Mouse (Mus musculus) c-Kit-negative CD71-positive TER-119-positive erythroid progenitor cells, embryonic 14.5 days (primary cell): ENCODE measurements around the gene Dnah3.

Experiments
- DNase-seq: peaks from one replicate; pipeline ENCODE4 v3.0.0-alpha.2; 2013; ENCODE audit warnings: low read depth, low spot score

The Dnah3 gene

DNA sequence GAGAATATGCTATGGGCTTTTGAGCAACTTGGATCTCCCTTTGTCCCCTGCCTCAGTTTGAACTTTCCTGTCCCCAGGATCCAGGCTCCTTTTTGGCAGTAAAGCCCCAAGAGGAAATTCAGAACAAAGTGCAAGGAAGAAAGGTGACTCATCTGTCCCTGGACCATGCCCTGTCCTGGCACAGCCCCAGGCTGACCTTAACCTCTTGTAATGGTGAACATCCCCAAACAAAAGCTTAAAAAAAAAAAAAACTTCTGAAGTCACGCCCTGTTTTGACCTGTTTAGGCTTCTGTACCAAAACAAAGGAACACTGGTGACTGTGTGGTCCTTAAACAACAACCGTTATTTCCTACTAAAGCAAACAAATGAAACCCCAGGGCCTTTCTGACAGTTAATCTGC is 153.5 kb downstream of the Dnah3 start:
- DNase-seq, result no peak

DNA sequence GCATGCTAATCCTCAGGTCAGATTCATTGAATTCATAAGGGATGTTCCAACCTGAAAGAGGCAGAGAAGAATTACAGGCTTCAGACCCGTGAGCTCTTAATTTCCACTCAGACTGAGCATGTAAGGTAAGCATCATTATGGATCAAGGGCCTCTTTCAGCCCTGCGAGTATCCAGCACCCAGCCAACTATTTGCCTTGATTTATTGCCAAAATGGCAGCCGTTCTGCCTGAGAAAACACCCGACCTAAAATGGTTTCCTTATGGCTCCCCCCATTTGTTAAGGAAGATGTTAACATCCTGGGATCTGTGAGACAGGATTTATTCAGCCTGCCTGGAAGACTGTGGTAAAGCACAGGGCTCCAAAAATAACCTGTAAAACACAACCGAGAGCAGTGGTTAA is 158.0 kb downstream of the Dnah3 start:
- DNase-seq, result no peak

DNA sequence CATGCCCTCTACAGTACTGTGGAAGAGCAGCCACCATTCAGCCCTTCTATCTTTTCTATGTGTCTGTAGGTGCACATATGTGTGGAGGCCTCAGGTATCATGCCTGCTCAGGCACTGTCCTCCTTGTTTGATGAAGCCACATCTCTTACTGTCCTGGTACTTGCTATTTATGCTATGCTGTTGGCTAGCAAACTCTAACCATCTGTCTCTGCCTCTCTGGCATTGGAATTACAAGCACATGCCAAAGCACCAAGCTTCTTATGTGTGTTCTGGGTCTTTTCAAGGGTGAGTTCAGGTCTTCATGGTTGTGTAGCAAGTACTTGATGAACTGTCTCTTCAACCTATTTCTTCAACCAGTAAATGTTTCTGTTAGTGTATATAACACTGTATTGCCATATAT is 158.8 kb downstream of the Dnah3 start:
- no peak for DNase-seq

DNA sequence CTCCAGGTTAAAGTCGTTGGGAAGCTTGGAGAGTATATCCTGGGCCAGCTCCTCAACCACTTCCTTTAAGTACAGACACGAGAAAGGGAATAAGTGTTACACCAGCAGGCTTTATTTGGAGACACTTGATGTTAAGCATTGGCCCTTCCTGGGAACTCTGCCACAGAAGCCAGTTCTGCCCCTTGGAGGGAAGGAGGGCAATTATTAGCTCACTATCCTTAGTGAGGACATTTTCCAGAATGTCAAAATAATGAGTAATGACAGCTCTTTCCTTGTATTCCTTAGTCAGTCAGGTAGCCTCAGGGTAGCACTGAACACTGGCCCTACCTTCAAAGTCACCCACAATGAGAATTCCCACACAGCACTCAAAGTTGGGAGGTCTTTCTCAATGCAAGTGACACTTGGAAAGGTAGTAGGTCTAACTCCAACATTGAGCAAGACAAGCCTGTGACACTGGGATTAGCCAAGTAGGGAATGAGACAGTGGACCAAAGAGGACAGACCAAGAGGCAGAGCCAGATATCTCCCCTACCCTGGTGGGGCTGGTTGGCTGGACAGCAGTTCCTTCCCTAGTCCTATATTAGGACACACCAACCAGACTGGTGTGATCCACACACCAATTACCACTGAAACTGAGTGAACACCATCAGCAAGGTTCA is 166.2 kb downstream of the Dnah3 start:
- DNase-seq, result no peak

DNA sequence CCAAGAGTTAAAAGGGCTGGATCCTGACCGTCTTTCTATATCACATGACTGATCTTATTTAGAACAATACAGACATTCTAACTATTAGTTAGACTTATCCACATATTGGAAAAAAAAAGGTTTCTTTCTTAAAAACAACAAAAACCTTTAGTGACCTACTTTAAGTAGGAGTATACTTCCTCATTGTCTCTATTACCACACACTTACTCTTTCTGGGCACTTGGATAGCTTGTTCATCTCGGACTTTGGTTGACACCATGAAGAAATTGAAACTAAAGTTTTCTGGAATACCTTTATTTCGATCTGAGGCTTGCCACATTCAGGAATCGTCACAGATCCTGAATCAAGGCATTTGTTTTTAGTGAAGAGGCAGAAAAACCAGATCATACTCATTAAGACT is 174.0 kb downstream of the Dnah3 start:
- no peak for DNase-seq

DNA sequence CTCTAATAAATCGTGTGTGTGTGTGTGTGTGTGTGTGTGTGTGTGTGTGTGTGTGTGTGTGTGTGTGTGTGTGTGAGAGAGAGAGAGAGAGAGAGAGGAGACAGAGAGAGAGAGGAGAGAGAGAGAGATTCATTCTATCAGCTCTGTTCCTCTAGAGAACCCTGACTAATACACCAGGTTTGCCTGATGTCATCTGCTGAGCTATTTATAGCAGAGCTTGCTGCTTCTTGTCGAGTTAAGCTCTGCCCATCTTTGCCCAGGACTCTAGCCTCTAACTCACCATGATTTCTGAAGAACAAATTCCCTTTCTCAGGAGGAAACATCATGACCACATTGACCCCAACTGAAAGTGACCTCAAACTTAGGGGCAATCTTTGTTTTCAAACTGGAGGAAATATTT is 174.6 kb downstream of the Dnah3 start:
- DNase-seq, result no peak

DNA sequence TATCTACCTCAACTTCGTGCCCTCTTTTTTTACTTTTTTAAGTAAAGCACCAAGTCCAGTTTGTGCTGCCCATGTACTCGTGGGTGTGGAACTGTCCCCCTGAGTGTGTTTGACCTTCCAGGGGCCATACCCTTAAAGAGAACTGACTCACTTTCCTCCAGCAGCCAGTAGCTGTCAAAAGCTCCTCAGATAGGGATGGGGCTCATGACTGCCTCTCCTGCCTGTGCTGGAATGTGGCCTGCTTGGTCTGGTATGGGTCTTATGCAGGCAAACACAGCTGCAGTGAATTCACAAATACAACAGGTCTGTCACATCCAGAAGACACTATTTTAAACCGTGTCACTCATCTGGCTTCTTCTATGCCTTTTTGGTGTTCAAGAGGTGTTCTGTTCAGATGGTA is 183.4 kb downstream of the Dnah3 start:
- DNase-seq, result no peak

DNA sequence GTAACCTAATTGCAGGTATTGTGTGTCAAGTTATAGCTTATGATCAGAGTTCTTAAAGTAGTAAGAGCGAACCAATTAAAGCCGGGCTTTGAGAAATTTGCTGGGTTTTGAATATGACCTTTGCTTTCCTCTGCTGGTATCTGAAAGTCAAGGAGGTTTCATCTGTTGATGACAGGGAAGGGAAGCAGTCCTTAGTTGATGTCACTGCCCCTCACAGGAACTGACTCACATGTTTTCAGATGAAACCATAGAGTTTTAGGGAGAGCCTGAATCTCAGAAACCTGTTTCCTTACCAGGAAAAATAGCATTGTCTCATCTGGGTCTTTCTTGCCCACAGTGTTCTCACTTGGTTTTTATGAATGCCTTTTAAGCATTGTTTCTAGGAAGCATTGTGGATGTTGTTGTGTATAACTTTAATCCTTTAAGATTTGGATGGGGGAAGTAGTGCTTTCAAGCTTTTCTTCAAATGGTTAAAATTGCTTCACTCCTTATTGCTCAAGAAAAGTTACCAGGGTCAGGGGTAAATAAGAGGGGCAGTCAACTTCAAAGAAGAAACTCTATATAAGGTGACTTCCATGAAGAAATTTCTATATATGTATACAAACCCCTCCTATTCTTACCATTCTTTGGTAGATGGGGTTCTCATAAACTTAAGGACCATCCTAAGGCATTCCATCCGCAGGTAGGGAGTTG is 188.4 kb downstream of the Dnah3 start:
- no peak for DNase-seq

DNA sequence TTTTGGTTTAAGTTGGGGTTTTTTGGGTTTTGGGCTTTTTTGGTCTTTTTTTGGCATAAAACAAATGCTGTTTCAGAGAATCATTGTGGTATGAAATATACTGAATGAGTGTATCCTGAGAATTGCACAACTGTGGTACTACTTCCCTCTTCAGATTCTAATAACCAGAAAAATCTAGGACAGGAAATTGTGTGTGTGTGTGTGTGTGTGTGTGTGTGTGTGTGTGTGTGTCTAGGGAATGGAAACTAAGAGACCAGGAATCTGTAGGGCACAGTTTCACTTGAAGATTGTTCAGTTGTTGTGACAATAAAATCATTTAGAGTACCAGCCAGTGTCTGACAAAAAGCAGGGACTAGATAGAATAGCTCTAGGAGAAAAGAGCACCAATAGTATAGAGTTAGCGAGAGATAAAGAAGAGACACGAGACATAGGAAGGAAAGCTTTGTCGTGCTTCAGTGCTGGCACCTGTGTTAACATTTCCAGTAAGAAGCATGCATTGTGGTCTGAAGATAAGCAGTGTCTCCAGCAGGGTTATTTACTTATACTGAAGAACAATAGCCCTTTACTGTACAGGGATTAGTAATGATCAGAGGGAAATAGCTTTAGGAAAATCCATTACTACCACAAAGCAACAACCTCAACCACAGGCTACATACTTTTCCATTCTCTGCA is 195.6 kb downstream of the Dnah3 start:
- DNase-seq, result no peak

DNA sequence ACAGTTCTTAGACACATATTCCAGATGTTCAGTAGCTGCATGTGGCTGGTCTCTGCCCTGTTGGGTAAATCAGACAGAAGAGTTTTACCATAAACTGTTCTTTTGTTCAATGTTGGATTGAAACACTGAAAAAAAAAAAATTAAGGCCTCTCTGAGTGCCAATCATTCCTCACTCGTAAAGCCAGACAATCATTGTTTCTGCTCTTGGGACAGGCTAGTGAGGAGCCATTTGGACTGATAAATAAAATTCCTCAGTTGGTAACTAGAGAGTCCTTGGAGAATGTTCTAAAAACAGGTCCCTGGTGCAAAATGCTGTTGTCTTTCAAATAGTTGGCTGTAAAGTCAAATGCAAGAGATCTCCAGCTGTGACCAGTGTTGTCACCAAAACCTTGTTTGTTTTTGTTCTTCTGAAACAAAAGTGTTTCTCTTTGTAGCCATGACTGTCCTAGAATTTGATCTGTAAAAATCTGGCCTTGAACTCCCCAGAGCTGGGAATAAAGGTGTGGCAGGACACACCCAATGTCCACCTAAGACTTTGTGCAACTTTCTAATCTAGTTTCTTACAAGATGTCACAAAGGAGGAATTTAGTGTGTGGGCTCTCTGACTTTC is 196.7 kb downstream of the Dnah3 start:
- no peak for DNase-seq

DNA sequence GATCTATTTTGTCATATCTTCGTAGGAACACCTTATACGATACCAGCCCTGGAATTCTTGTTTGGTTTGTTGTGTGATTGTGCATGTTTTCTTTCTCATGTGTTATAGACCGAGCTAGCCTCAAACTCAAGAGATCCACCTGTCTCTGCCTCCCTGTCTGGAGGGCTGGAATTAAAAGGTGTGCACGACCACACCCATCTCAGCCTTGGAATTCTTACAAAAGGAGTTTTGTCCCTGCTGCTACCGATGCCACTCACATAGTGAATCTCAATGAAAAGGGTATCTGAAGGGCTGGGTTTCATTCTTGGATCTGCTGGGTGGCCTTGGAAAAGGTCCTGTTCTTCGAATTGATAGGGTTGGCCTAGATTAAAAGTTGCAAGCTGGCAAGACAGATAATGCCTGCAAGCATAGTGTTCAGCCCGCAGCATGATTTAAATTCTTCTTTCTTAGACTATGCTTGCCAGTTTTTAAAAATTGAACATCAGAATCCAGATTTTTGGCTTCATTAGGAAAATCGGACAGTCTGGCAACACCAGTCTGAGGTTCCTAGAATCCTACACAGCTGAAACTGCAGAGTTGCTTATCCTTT is 197.5 kb downstream of the Dnah3 start:
- DNase-seq, result no peak

DNA sequence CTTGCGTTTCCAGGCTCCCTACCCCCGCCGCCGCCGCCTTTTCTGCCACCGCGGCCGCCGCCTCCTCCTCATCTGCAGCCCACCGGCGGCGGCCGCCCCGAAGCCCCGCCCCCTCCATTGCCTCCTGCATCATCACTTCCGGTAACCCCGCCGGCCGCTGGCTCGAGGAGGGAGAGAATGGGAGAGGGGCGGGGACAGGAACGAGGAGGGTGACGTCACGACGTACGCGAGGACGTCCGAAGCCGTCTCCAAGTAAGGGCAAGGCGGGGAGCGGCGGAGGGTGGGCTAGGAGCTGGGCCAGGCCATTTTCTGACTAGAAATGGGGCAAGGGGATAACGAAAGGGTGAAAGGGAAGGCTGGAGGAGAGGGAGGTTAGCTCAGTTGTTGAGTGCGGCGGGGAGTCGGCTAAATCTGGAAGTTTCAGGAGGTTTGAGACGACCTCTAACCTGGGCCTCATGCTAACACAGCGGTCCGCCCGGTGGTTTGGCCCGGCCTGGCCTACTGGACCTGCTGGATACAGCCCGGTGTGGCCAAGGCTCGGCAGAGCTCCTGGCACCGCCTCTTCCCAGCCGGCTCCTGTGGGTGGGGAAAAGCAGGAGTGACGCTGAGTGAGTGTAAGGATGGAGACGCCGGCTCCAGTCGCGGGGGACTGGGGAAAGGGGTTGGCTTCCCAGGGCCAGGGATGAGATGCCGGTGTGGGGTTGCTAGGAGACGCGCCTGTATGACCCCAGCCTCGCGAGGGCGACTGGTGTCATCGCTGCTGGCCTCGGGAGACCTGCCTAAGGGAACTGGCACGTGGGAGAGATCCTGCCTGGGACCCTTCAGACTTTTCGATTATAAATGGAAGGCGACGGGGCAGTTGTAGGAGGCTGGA is 199.2 kb downstream of the Dnah3 start, which contains the start of the genes Lyrm1 and Dcun1d3:
Lyrm1 (plus strand) TSS at position 223 of the 874 bp plus-strand sequence.
Dcun1d3 (minus strand) TSS at position 660 of the 874 bp plus-strand sequence.
- DNase-seq, result peak; percentile 90

DNA sequence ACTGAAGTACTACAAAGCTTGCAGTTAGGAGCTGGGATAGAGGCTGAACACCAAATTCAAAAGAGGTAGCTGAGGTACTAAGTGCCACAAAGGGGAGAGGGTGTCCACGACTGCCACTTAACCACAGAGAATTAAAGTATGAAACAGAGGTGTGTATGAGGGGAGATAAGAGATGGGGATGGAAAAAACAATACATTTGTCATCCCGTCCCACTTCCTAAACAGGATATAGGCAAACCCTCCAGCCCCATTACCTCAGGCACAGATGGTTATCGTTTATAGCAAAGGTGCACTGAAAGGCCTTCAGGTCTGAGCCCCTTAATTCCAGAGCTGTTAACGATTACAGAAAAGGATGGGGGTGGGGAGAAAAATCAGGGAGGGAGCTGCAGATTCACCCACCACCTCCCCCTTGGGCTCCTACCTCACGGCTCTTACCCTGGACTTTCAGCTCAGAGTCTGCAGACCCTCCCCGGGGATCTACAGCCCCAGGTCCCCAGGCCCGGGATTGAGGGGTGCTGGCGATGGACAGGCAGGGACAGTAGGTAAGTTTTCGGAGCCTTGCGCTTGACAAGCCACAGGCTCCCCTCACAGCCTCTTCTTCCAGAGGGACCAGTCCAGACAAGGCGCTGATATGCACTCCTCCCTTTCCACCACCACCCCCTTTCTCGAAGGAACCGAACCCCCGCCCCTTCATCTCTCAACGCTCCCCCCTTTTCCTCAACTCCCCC is 200.1 kb downstream of the Dnah3 start:
- peak; percentile 11 for DNase-seq

DNA sequence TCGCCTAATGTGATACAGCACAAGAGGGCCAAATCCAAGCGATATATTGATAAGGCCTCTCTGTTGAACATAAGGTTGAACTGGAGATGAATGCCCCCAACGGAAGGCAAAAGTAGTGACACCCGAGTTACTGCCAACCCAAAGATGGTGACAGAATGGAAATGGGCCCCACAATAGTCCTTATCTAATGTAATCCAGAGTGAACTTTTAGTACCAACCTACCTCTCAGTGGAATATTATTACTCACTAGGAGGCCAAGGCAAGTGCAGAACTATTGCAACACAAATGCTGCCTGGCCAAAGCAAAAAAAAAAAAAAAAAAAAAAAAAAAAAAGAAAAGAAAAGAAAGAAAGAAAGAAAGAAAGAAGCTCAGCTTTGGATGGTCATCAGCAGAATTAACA is 202.3 kb downstream of the Dnah3 start:
- DNase-seq, result no peak

DNA sequence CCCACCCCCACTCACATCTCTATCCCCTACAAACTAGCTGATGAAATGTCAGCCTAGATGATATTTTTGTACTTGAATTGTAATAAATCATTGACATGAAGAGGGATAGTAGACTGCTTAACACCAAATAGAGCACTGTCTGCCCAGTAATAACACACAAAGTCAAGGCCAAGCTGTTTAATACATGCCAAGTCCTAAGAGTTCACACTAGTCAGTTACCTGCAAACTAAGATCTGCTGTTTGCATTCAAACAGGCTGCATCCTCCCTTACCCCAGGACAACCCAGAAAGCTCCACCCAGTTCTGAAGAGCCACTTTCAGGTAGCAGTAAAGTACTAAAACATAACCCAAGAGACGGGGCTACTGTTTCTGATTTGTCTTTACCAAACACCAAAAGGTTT is 202.9 kb downstream of the Dnah3 start:
- DNase-seq, result no peak

DNA sequence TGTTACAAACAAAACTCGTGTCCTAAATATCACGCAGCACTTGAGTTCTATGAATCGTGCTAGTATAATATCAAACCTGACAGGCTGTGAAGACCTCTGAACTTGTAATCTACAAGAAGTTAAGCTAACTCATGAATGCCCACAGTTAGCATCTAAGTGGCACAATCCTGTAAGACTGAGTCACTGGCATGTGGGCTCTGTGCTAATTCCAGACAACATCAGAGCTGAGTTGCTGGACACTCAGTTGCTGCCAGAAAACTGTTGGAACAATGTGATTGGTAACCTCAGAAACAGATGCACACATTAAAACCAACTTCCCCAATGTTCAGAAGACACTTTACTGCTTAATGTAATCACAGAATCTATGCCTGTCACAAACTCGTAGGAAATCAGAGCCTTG is 207.2 kb downstream of the Dnah3 start:
- no peak for DNase-seq

DNA sequence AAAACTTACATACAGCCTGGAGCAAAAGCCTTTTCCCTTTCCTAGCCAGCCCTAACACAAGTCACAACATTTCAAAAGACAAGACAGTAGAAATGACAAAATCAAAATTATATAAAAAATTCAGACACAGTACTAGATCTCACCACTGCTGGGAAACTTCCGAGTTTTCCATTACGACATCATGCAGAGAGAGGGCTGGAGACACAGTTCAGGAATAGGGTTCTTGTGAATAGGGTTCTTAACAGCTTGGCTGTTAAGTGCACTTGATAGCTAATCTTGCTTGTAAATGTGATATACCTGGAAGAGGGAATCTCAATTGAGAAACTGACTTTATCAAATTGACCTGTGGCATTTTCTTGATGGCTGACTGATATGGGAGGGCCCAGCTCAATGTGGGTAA is 213.9 kb downstream of the Dnah3 start:
- no peak for DNase-seq

DNA sequence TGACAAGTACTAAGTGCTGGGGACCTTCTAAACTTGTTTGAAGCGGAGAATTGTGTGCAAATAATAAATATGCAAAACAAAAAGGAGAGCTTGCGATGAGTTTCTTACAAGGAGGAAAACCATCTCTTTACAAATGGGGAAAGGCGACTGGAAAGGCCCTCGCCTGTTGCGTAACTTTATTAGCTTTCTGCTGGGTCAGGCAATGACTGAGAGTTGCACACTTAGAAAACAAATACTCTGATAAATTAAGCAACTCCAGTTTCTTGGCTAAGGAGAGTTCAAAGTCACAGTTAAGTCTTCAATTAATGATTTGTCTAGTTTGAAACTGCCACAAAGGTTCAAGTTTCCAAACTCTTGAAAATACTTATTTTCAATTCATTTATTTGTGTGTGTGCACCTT is 214.7 kb downstream of the Dnah3 start:
- DNase-seq, result no peak

DNA sequence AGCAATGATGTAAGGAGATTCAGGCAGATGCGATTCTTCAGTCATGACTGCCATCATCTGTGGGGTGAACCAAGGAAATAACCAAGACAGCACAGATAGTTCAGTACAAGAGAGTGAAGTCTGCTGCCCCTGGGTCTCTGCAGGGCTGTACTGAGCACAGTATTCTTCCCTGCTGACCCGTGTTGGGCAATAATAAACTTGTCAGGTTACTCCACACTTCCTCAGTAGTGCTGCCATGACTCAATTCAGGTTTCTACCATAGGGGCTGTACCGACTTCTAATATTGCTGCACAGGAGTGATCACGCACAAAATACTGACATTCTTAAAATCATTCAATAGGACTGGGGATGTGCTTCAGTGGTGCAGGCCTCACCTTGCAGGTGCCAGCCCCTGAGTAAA is 215.9 kb downstream of the Dnah3 start:
- DNase-seq, result no peak

DNA sequence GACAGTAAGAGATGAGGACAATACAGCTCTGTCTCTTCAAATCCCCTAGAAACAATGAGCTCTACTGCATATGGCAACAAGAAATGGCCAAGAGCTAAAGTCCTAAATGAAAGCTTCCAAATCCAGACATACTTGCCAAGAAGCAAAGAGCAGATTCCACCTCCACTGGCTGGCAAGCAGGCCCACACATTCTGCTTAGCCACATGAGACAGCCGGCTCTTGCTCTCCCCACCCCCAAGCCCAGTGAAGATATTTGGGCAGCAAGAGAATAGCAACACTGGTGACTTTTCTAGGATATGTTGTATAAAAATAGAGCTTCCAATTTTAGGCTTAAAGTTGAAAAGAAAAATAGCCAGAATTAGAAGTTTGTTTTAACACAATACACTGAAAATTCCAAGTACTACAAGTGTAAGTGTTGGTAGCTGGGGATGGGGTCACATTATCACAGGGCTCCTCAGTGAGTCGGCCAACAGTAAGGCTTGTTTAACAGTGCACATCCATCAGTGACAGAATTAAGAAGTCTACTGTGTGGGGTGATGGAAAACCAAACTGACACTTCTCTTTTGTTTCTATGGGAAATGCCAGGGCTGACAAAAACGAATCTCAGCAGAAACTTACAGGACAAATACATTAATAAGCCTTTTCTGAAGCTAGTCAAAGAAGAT is 219.2 kb downstream of the Dnah3 start:
- no peak for DNase-seq
